ENCODE assay signal across 9 mouse cellular contexts in the genomic region with DNA sequence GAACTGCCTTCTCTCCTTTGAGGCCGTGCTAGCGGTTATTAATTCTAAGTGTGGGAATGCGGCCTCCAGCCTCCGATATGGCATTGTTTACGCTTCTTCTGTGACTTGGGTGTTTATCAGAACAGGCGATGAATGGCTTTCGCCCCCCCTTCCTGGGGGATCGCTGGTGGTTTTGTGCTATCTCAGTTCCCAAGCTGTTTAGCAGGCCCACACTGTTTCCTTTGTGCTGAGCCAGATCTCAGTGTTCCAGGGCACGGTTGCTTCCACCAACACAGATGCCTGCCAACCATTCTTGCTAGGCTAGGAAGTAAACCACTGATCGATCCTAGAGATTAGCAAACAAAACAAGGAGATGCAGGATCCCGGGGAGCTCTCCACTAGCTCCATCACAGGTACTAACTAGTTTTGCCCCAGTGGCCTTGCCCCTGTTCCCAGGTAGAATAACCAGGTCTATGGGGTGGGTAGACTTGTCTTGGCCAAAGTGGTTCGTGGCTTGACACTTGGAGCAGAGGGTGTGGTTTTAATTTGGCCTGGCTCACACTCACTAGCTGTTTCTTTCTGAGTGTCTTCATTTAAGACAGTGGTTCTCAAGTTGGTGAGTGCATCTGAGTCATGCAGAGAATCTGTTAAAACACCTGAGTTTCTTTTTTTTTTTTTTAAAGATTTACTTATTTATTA. TPM values are rescaled to one million over a fixed set of nuclear protein-coding genes. Genes with fewer than 3 reads are reported as not detected.
A peak's percentile ranks its signal among the peaks of the same experiment; 100 is the strongest.
DNase-seq lines count a peak whose midpoint lies in the region; ATAC-seq lines count a peak whose summit lies in the region.
"Had no signal": no experiment of that assay in that cellular context is flagged by ENCODE, and none has a peak within 500 bp of the region (broad histone marks: within the 10 kb centered on the region; RNA-seq: fewer than 3 reads in every experiment).

No protein-coding gene starts in this region.

- no peak for ATAC-seq in hindbrain, embryonic 16.5 days

- H3K27ac ChIP-seq in hindbrain, embryonic 10.5 days: peak overlapping the region; percentile 40; the same call in 1 of the 2 replicates
- H3K27ac ChIP-seq in hindbrain, embryonic 16.5 days (ENCODE audit: low read depth, low read length): no peak overlapping the region
- peak overlapping the region; percentile 73 for H3K27ac ChIP-seq in brown adipose tissue, adult 24 weeks (replicated peaks; ENCODE audit: low read depth, low read length)

- H3K9ac ChIP-seq in hindbrain, embryonic 16.5 days (ENCODE audit: low read depth, low read length): no peak overlapping the region

- WGBS in hindbrain, embryonic 10.5 days: 60% methylated on average over 12 of the region's 12 CpGs
- WGBS in hindbrain, embryonic 16.5 days: 49% methylated on average over 12 of the region's 12 CpGs

- H3K4me2 ChIP-seq in hindbrain, embryonic 16.5 days (ENCODE audit: low read length): no peak overlapping the region

- H3K27me3 ChIP-seq in hindbrain, embryonic 10.5 days (ENCODE audit: insufficient read depth, poor library complexity, severe bottlenecking): no peaks in the 10 kb centered on the region
- no peaks in the 10 kb centered on the region for H3K27me3 ChIP-seq in hindbrain, embryonic 16.5 days (replicated peaks; ENCODE audit: control insufficient read depth, insufficient read depth, low read length)

- H3K36me3 ChIP-seq in hindbrain, embryonic 10.5 days: no peaks in the 10 kb centered on the region
- no peaks in the 10 kb centered on the region for H3K36me3 ChIP-seq in hindbrain, embryonic 16.5 days (ENCODE audit: control insufficient read depth, insufficient read depth, low read length)

- H3K9me3 ChIP-seq in hindbrain, embryonic 10.5 days: no peaks in the 10 kb centered on the region
- H3K9me3 ChIP-seq in hindbrain, embryonic 16.5 days (ENCODE audit: control insufficient read depth, low read length): no peaks in the 10 kb centered on the region

- no peak for DNase-seq in hindbrain, embryonic 10.5 days (ENCODE audit: low spot score)
- DNase-seq in layer of hippocampus, postnatal 14 days (ENCODE audit: low spot score in 2 of 2): peak; percentile 13 to 61
- DNase-seq in lung, postnatal 36 days: peak; percentile 90
- no peak for DNase-seq in cerebellum, adult 9-11 months
- DNase-seq in kidney, postnatal 36 days: no peak
- no peak for DNase-seq in adrenal gland, postnatal 4 days (ENCODE audit: low spot score in 2 of 2)

- H3K4me1 ChIP-seq in hindbrain, embryonic 10.5 days (replicated peaks): peaks cover 10% of the 10 kb centered on the region; the same call in 1 of the 2 replicates
- no peaks in the 10 kb centered on the region for H3K4me1 ChIP-seq in hindbrain, embryonic 16.5 days (ENCODE audit: control insufficient read depth, insufficient read depth, low read depth, low read length)
- peaks cover 6% of the 10 kb centered on the region; the same call in 1 of the 2 replicates for H3K4me1 ChIP-seq in brown adipose tissue, adult 24 weeks (ENCODE audit: control insufficient read depth, insufficient read depth, insufficient read length, low read length)

- H3K4me3 ChIP-seq in hindbrain, embryonic 10.5 days: no peak overlapping the region
- no peak overlapping the region for H3K4me3 ChIP-seq in hindbrain, embryonic 16.5 days (ENCODE audit: low read length)
- H3K4me3 ChIP-seq in brown adipose tissue, adult 24 weeks (ENCODE audit: insufficient read depth, low read depth, low read length): no peak overlapping the region
- H3K4me3 ChIP-seq: myocyte had no signal

RNA-seq across cellular contexts. Expression of a gene that starts 50.9 kb away (rescaled TPM):
- 23.6 and 32.4 TPM in 2 replicates for polyA plus RNA-seq in hindbrain, embryonic 10.5 days (2016; fragmentation: Nextera tagmentation; extraction: Ambion mirVana)
- polyA plus RNA-seq in hindbrain, embryonic 16.5 days (2015; fragmentation: Nextera tagmentation; extraction: Ambion mirVana): 13.5 and 13.8 TPM in 2 replicates
- 8.3 and 9.4 TPM in 2 replicates for polyA plus RNA-seq in brown adipose tissue, adult 24 weeks (2012; ENCODE audit: insufficient read depth, insufficient read length, missing spikeins)
- total RNA-seq in layer of hippocampus, postnatal 14 days (2021): 10 to 100 TPM; 27.9 to 28.5 TPM
- total RNA-seq in adrenal gland, postnatal 4 days (2021): 10 to 100 TPM; 33.7 to 41.5 TPM

RNA-seq across cellular contexts. Expression of a gene that starts 51.3 kb away (rescaled TPM):
- 0.15 and 0.18 TPM in 2 replicates for polyA plus RNA-seq in hindbrain, embryonic 10.5 days (2016; fragmentation: Nextera tagmentation; extraction: Ambion mirVana)
- polyA plus RNA-seq in hindbrain, embryonic 16.5 days (2015; fragmentation: Nextera tagmentation; extraction: Ambion mirVana): 0.13 TPM in 1 of 2 replicates, not detected in the other
- polyA plus RNA-seq in brown adipose tissue, adult 24 weeks (2012; ENCODE audit: insufficient read depth, insufficient read length, missing spikeins): not detected in 2 replicates
- not detected for total RNA-seq in layer of hippocampus, postnatal 14 days (2021)
- under 1 TPM in 1 of 2 experiments, not detected in 1; 0.22 TPM for total RNA-seq in adrenal gland, postnatal 4 days (2021)

Comparison
In these comparisons a context has a peak if more than half of its experiments do, and no peak if none do; other contexts are left out.
1. DNase-seq: peak in layer of hippocampus, postnatal 14 days (2 of 2) and lung, postnatal 36 days (single experiment); none in hindbrain, embryonic 10.5 days (single experiment), cerebellum, adult 9-11 months (single experiment), kidney, postnatal 36 days (0 of 2) and adrenal gland, postnatal 4 days (0 of 2).